Mouse (Mus musculus) liver, postnatal 0 days (tissue): ENCODE measurements at regions not wholly inside any gene's neighbourhood (a gene's known extent, or its start where the extent isn't known, plus 50 kb on each side); places are given as distances from the start of the nearest gene placed in this dataset.

Experiments used
- CTCF ChIP-seq: sonication (generic); IDR thresholded peaks from 2 replicates; pipeline ENCODE4 v1.5.1; 2016; ENCODE audit warnings: antibody characterized with exemption, low read depth
- EP300 ChIP-seq: IDR thresholded peaks from 2 replicates; pipeline ENCODE4 v1.6.1; 2016; ENCODE audit warnings: antibody characterized with exemption, low read depth, mild to moderate bottlenecking

- no peak for TF ChIP-seq CTCF
- no peak for TF ChIP-seq EP300
These were observed 84.0 kb upstream of the Mbnl1 start for GRCm38 (mm10) chr3:60388593-60388992.
